Mouse (Mus musculus) macrophage (primary cell): ENCODE results near the gene Specc1. TPM values are rescaled to one million over a fixed set of nuclear protein-coding genes. Genes with fewer than 3 reads are reported as not detected.

Experiments used
- H3K27ac ChIP-seq: fragments of 350-480 bp; formaldehyde crosslinking; 2 replicates; pipeline ENCODE4 v1.9.0; 2021
- H3K36me3 ChIP-seq: fragments of 350-480 bp; formaldehyde crosslinking; 2 replicates; pipeline ENCODE4 v1.9.0; 2021; ENCODE audit errors: inconsistent target
- H3K4me3 ChIP-seq: fragments of 350-480 bp; formaldehyde crosslinking; 2 replicates; pipeline ENCODE4 v1.9.0; 2021; ENCODE audit errors: inconsistent target
- H3K79me2 ChIP-seq: fragments of 350-480 bp; formaldehyde crosslinking; 2 replicates; pipeline ENCODE4 v1.9.0; 2021; ENCODE audit errors: inconsistent target
- WGBS: methylation state at CpG from one replicate; pipeline ENCODE4 v1.1.7; 2026; ENCODE audit warnings: inconsistent platforms; ENCODE audit not compliant: missing documents; 5-methylcytosine and 5-hydroxymethylcytosine counted together
- polyA plus RNA-seq: library from polyadenylated mRNA; stranded (reverse); fragments of 250-400 nt; gene quantifications from 3 replicates; pipeline ENCODE4 v1.2.4, GENCODE M21; 2018; ENCODE audit warnings: inconsistent platforms

The Specc1 gene
- polyA plus RNA-seq, 1 experiment from 2014 or later: 116 TPM

DNA sequence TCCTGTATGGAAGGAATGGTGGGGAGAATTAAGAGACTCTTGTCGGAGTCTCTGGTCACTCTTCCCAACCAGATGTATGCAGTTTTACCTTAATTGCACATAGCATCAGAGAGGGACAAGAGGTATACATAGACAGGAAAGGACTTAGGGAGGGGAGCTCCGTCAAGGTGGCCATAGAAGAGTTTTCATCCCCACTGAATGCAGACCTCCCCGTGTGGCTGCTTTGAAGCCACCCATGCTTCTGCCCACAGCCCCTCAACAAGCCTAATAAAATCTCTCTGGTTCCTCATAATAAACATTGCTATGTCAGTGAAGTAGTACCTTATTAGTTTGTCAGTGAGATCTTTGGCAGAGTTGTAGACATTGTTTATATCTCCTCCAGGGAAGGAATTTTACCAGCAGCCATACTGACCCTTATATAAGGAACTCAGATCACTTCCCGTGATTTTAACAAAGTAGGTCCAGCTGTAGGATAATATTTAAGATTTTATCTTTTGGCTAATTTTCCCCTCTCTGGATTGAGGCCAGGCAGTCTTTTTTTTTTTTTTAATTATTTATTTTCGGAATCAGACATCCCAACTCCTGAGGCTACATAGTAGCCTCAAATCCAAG is 244.4 kb downstream of the Specc1 start:
- WGBS: 85% methylated on average over 5 of the region's 5 CpGs
- H3K36me3 ChIP-seq: no peaks in the 10 kb centered on the region
- H3K4me3 ChIP-seq: no peak overlapping the region
- H3K79me2 ChIP-seq: no peaks in the 10 kb centered on the region
- H3K27ac ChIP-seq: no peak overlapping the region

DNA sequence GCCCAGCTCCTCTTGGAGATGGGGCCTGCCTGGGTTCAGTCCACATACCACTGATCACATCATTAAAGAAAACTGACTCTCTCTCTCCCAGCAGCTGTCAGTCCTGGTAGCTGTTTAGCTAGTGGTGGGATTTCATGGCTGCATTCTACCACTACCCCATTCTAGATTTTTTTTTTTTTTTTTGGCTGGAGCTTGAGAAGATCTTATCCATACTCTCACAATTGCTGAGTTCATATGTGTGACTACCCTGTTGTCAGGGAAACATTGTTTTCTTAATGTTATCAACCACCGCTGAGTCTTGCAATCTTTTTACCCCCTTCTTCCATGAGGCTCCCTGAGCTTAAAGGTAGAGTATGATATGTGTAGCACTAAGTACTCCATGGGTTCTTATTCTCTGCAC is 246.1 kb downstream of the Specc1 start:
- Histone ChIP-seq H3K4me3 (no peak overlapping the region), H3K27ac (no peak overlapping the region), H3K36me3 (no peaks in the 10 kb centered on the region), H3K79me2 (no peaks in the 10 kb centered on the region)
- 100% methylated on average over 1 of the region's 1 CpGs for WGBS

DNA sequence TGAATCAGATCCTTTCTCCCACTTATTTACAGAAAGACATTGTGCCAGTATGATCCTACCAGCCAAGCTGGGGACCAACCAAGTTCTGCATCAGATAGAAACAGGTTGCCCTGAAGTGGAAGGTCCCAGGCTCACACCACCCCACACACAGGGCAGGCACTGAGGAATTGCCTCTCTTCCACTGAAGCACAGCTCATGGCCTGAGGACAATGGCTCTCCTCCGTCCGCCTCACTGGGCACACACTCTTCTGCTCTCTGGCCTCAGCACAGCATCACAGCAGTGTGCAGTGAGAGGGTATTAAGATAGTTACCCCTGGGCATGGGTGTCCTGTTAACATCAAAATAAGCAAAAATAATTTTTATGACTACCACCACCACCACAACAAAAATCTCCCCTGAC is 252.5 kb downstream of the Specc1 start:
- 88% methylated on average over 2 of the region's 2 CpGs for WGBS
- no peaks in the 10 kb centered on the region for H3K36me3 ChIP-seq
- no peak overlapping the region for H3K4me3 ChIP-seq
- H3K79me2 ChIP-seq: no peaks in the 10 kb centered on the region
- H3K27ac ChIP-seq: peak overlapping the region; percentile 85

DNA sequence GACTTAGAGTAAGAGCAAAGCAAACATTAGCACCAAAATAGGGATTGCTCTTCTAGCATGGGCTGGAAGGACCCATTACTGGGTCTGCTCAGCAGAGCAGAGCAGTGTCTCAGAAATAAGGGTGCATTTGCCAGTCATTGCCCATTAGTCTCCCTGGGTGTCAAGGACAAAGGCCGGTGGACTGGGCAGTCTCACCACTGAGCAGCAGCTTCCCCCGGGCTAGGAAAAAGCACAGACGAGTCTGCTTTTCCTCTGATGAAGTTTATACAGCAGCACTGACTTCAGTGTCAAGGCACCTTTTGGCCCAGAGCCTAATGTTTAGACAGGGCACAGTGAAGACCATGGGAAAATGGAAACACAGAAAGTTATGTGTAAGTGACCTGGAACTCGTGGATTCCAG is 253.3 kb downstream of the Specc1 start:
- WGBS: 92% methylated on average over 4 of the region's 4 CpGs
- peak overlapping the region; percentile 85 for H3K27ac ChIP-seq
- no peak overlapping the region for H3K4me3 ChIP-seq
- H3K36me3 ChIP-seq: no peaks in the 10 kb centered on the region
- no peaks in the 10 kb centered on the region for H3K79me2 ChIP-seq

DNA sequence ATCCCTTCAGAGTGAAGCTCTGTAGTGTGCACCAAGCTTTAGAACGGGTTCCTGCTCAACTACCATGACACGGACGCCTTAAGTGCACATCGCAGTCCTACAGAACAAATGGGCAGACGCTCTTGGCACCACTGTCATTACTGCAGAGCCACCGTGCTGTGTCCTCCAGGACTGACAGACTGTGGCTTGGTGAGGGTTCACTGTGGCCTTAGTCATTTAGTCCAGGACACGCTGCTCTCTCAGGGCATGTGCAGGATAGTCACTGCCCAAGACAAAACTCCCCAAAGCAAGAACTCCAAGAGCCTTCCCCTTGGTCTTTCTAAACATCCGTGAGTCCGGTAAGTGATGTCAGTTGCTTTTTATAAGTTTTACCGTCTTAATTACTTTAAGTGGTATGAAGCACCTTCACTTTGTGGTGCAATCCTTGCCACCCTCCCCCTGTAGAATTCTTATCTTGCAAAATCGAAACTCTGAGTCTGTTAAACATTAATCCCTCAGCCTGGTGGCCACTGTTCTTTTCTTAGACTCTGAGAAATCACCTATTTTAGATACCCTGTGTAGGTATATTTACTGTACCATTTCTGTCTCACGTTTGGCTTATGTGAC is 256.9 kb downstream of the Specc1 start:
- H3K27ac ChIP-seq: no peak overlapping the region
- H3K4me3 ChIP-seq: no peak overlapping the region
- no peaks in the 10 kb centered on the region for H3K79me2 ChIP-seq
- no peaks in the 10 kb centered on the region for H3K36me3 ChIP-seq
- WGBS: 96% methylated on average over 12 of the region's 12 CpGs

DNA sequence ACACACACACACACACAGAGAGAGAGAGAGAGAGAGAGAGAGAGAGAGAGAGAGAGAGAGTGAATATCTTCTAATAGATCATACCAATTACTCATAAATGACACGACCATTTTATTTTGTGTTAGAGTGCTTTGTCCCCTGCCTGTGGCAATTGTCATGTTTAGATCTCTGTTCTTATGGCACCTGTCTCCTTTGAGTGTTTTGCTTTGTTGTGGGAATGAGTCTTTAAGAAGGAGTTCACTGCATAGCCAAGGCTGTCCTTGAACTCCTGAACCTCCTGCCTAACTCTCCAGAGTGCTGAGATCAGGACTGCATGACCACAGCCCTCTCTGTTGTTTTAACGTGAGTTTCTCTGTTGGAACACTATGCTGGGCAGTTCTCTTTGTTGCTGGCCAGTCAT is 258.5 kb downstream of the Specc1 start:
- no peak overlapping the region for H3K27ac ChIP-seq
- no peak overlapping the region for H3K4me3 ChIP-seq
- peaks cover 5% of the 10 kb centered on the region; the same call in 1 of the 2 replicates for H3K79me2 ChIP-seq
- no peaks in the 10 kb centered on the region for H3K36me3 ChIP-seq
- WGBS: 100% methylated on average over 2 of the region's 2 CpGs

DNA sequence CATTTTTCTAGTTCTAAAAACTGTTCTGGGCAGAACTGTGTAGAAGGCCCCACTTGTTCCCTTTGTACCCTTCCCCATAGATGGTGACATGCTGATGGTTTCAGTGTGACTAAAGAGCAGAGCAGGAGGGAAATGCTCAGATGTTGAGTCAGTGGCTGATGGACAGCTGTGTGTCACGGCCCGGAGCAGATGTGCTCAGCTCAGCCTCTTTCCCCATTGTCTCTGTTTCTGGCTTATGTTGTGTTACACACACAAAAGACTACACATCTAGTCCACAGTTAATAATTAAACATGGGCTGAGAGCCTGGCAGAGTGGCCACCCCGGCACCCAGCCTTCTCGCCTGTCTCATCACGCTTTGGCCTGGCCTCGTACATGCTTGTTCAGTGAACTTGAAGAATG is 261.2 kb downstream of the Specc1 start:
- H3K4me3 ChIP-seq: no peak overlapping the region
- no peaks in the 10 kb centered on the region for H3K36me3 ChIP-seq
- H3K27ac ChIP-seq: peak overlapping the region; percentile 48
- WGBS: 76% methylated on average over 6 of the region's 6 CpGs
- peaks cover 5% of the 10 kb centered on the region; the same call in 1 of the 2 replicates for H3K79me2 ChIP-seq

DNA sequence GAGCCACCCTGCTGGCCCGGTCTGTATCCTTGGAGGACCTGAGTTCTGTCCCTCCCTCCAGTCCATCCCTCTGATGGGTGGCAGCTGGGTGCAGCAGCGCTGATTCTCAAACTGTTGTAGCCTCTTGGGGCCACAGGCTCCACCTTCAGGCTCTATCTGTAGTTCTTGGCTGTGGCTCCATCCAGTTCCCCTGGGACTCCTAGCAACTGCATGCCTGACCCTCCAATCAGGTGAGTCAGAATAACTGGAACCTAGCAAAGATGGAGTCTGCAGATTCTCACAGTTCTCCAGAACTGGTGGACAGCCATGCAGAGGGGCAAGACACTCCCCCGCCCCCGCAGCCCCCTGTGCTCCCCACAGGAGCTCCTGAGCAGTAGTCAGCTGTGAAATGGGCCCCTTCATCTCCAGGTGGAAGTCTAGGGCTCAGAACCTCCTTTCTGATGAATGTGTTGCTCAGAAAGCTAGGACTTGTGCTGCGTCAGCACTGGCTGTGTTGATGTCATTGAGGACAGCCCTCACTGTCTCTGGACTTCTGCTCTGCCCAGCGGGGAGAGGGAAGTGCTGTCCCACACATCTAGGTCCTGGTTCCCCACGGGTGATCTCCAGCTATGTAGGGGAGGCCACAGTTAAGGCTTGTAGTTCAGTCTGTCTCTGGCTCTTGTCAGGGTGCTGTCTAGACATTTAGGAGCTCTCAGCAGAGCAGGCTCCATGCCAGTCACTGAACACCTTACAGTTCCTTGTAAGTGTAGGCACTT is 264.4 kb downstream of the Specc1 start:
- peak overlapping the region; percentile 75 for H3K27ac ChIP-seq
- WGBS: 53% methylated on average over 7 of the region's 7 CpGs
- H3K79me2 ChIP-seq: peaks cover 5% of the 10 kb centered on the region; the same call in 1 of the 2 replicates
- H3K36me3 ChIP-seq: no peaks in the 10 kb centered on the region
- H3K4me3 ChIP-seq: no peak overlapping the region

DNA sequence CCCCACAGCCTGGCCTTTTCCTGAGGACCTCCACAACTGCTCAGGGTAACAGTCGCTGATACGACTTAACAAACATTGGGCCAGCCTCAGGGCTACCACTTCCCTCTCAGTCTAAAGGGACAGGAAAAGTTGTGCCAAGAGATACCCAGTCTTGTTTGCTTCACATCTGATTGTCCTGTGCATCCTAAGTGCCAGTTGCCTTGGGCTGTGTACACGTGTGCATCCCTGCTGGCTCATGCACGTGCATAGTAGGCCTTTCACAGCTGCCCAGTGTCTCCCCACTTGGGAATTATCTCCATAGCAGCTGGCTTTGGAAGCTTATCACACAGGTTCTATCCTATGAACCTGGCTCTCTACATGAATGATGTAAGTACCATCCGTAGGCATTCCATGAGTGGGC is 266.9 kb downstream of the Specc1 start:
- no peaks in the 10 kb centered on the region for H3K36me3 ChIP-seq
- H3K4me3 ChIP-seq: peak overlapping the region; percentile 6; the same call in 1 of the 2 replicates
- WGBS: 13% methylated on average over 5 of the region's 5 CpGs
- H3K27ac ChIP-seq: peak overlapping the region; percentile 75
- peaks cover 5% of the 10 kb centered on the region; the same call in 1 of the 2 replicates for H3K79me2 ChIP-seq

DNA sequence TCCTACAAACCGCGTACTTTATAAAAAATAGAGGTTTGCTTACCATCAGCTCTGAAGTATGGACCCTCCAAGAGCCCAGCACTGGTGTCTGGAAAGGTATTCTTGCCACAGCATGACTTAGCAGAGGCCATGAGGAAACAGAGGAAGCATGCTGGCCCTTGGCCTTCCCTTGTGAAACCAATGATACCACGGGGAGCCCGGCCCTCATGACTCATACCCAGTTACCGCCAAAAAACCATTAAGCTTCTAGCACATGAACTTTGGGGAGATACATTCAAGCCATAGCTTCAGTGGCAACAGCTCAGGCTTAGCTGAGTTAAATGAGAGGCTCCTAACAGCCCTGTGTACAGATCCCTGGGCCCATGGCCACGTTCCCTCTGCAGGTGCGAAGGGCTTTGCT is 267.4 kb downstream of the Specc1 start:
- peaks cover 5% of the 10 kb centered on the region; the same call in 1 of the 2 replicates for H3K79me2 ChIP-seq
- H3K36me3 ChIP-seq: no peaks in the 10 kb centered on the region
- H3K4me3 ChIP-seq: peak overlapping the region; percentile 6; the same call in 1 of the 2 replicates
- H3K27ac ChIP-seq: peak overlapping the region; percentile 75
- WGBS: 23% methylated on average over 7 of the region's 7 CpGs

DNA sequence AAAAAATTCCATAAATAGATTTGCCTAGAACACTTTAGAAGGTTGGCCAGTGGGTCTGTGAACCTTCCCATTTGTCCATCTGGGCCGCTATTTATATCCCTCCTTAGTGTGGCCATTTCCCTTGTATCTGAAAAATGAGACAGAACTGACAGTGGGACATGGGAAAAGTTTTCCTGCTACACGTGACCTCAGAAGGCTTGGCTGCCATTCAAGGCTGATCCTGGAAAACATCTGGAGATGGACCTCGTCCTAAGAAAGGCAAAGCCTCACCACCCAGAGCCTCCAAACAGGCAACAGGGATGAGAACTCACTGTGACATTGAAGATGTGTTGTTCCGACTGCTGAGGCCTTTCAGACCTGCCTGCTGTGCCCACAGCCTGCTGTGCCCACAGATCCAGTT is 268.2 kb downstream of the Specc1 start:
- H3K79me2 ChIP-seq: no peaks in the 10 kb centered on the region
- H3K4me3 ChIP-seq: no peak overlapping the region
- H3K36me3 ChIP-seq: no peaks in the 10 kb centered on the region
- no peak overlapping the region for H3K27ac ChIP-seq
- WGBS: 95% methylated on average over 4 of the region's 4 CpGs

DNA sequence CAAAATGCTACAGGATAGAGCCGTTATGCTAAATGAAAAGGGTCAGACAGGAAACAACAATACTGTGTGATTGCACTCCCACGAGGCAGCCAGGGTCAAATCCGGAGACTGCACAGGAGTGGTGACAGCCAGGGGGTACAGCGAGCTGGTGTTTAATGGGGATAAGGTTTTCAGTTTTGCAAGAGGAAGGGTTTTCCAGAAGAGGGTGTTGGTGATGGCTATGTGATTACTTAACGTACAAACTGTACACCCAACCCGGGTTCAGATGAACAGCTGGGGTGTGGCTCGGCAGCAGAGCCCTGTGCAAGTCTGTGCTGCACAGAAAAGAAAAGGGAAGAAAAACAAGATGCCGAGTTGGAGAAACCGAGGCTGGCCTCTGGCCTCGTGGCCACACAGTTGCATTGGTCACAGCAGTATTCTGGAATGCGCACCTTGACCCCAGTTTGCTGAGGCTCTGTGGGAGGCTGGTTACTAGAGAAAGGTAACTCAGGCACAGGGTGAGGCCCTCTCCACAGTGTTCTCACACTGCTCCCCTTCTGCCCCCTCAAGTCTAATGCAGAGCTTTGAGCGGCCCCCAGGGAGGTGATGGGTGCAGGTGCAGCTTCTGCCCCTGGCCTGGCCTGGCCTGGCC is 284.2 kb downstream of the Specc1 start:
- Histone ChIP-seq H3K4me3 (no peak overlapping the region), H3K27ac (no peak overlapping the region), H3K79me2 (no peaks in the 10 kb centered on the region), H3K36me3 (no peaks in the 10 kb centered on the region)
- WGBS: 60% methylated on average over 12 of the region's 12 CpGs

DNA sequence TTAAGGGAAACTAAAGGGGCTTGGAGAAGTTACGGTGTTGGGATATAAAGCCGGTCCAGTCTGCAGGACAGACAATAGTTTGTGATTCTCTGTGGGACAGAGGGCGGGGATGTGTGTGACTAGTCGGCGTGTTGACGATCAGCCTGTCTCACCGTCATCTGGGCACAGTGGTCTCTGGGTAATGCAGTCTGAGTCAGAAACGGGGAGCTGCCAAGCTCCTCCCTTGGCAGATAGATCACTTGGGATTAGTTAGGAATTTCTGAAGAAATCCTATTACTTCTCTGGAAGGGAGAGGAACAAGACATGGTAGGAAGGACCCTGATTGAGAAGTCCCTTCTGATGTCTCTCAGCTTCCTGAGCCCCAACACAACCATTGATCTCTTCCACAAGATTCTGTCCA is 287.3 kb downstream of the Specc1 start:
- no peak overlapping the region for H3K4me3 ChIP-seq
- H3K79me2 ChIP-seq: no peaks in the 10 kb centered on the region
- H3K27ac ChIP-seq: no peak overlapping the region
- no peaks in the 10 kb centered on the region for H3K36me3 ChIP-seq
- WGBS: 97% methylated on average over 8 of the region's 8 CpGs

DNA sequence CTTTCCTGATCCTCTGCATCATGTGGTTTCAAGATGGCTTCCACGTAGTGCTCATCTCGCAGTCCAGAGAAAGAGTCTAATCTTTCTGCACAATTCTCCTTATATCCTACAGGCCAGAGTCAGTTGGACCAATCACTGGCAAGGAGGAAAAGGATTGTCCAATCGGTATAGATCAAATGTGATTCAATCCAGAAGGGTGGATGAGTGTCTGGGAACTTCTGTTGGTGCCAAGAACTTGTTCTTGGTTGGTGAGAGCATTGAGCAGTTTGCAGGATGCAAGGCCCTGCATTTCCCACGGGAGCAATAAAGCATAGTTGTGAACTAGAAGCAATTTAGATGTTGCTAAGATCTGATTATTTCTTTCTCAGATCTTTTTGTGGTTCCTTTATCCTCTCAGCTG is 287.9 kb downstream of the Specc1 start:
- Histone ChIP-seq H3K27ac (no peak overlapping the region), H3K4me3 (no peak overlapping the region), H3K79me2 (no peaks in the 10 kb centered on the region), H3K36me3 (no peaks in the 10 kb centered on the region)
- 89% methylated on average over 4 of the region's 4 CpGs for WGBS
